Mouse (Mus musculus): ENCODE measurements around the gene Tlr3. TPM values are rescaled to one million over a fixed set of nuclear protein-coding genes. Genes with fewer than 3 reads are reported as not detected.

Gene Tlr3
- 3.6 and 8.2 TPM in 2 replicates for polyA plus RNA-seq (2012; rRNA removed; ENCODE audit: low replicate concordance)

DNA sequence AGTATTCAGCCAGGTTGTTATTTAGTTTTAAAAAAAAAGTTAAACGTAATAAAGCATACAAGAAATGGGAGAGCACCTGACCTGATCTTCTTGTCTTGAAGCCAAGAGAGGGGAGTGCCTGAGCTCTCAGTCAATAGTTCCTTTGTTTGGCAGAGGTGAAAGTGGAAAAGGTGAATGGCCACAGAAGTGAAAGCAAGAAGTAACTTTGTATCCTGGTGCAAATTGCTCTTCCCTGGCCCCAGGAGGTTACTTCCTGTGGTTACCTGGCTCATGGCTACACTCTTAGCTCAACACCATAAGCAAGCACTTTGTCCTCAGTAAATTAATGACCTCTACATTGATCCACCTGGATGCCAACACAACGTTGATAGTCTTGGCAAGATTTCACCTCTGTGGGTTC lies at the start of gene Tlr3:
Gene Tlr3, minus strand, starts transcription at position 199 of the 400 bp plus-strand sequence.

DNA sequence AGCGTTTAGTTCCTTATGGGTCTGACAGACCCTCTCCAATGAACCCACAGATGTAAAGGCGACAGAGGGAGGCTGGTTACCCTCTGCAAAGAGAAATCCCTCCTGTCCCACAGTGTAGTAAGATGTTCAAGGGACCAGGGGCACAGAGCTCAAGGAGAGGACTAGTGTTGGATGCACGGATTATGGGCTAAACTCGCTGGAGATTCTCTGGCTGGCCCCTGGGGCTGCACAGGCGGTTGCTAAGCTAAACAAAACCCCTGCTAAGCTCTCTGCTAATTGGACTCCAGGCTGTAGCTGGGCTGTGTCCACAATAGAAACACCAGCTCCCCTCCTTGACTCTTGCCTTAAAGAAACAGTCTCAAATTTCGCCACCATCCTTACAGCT lies 28.9 kb downstream of the Tlr3 start, which contains the start of gene Fam149a:
Gene Fam149a, minus strand, starts transcription at position 329 of the 385 bp plus-strand sequence.

Other genes with a start within 250 kb of the Tlr3 start
- gene F11, start 149.0 kb downstream of the Tlr3 start, polyA plus RNA-seq (2012; rRNA removed; ENCODE audit: low replicate concordance) = 0.17 TPM in 1 of 2 replicates, not detected in the other
- 0.17 and 0.26 TPM in 2 replicates for gene Klkb1, start 116.2 kb downstream of the Tlr3 start, polyA plus RNA-seq (2012; rRNA removed; ENCODE audit: low replicate concordance)
- gene Gm45753, start 102.6 kb downstream of the Tlr3 start, polyA plus RNA-seq (2012; rRNA removed; ENCODE audit: low replicate concordance) = not detected in 2 replicates
- gene Cyp4v3, start 77.9 kb downstream of the Tlr3 start, polyA plus RNA-seq (2012; rRNA removed; ENCODE audit: low replicate concordance) = 5.6 and 7.6 TPM in 2 replicates
- 6.5 and 7.7 TPM in 2 replicates for gene Fam149a, start 28.8 kb downstream of the Tlr3 start, polyA plus RNA-seq (2012; rRNA removed; ENCODE audit: low replicate concordance)
- 10.0 and 18.0 TPM in 2 replicates for gene Sorbs2, start 96.7 kb upstream of the Tlr3 start, polyA plus RNA-seq (2012; rRNA removed; ENCODE audit: low replicate concordance)

Data from mammary gland, adult 2 months (tissue).